Mouse (Mus musculus) CD4-positive, CD25-positive, alpha-beta regulatory T cell, adult 9 weeks (primary cell): ENCODE data around the gene Usf1. TPM values are rescaled to one million over a fixed set of nuclear protein-coding genes. Genes with fewer than 3 reads are reported as not detected.

Source experiments
- polyA plus RNA-seq: library from polyadenylated mRNA; unstranded; fragments of 100-300 nt; shearing (Covaris generic); gene quantifications from one replicate; pipeline ENCODE4 v1.2.1, GENCODE M21; 2017

Gene Usf1
- 102 TPM for polyA plus RNA-seq

GRCm38 (mm10) chr1:171410947-171411484, at the start of gene Usf1:
Usf1 (plus strand) TSS chr1:171411313.

DNA sequence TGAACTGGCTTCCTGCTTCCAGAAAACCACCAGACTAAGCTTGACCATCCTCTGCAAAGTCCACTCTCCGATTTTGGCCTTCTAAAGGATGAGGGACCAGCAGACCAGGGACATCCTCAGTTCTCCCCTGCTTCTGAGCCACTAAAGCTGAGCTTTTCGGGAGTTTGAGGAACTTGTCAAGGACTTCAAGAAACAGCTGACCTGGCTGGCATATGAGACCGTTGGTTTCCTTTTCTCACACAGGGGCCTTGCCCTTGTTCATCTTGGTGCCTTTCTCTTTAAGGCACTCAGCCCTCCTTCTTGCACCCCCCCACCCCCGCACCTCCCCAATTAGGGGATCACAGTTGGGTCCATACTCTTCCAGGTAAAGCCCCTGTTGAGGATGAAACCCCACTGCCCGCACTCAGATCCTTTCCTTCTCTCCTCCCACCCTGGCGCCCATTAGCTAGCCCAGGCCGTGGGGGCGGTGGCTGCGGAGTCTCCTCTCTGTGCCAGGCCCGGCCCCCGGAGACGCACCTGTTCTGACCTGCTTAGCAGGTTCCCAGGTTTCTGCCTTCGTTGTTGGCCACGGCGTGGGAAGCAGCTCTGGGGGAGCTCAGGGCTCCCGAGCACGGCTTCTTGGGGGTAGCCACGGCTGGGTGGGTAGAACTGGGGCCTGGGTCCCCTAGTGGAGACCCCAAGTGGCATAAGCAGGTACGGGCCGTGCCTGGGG, 41.1 kb upstream of the Usf1 start, which contains the start of gene Nectin4:
Nectin4 (plus strand) TSS at position 255 of the 712 bp plus-strand sequence.

GRCm38 (mm10) chr1:171388376-171389102, 22.6 kb upstream of the Usf1 start, which contains the start of gene Arhgap30:
Arhgap30 (plus strand) TSS chr1:171388954.

GRCm38 (mm10) chr1:171418660-171419059, 7.5 kb downstream of the Usf1 start, which contains the start of gene Tstd1:
Tstd1 (plus strand) TSS chr1:171418872.

GRCm38 (mm10) chr1:171437264-171438013, 26.3 kb downstream of the Usf1 start, which contains the start of gene F11r:
F11r (plus strand) TSS chr1:171437535.

Other genes with a start within 250 kb of the Usf1 start
- gene Pcp4l1, start 215.0 kb upstream of the Usf1 start, polyA plus RNA-seq: not detected
- gene Nr1i3, start 197.3 kb upstream of the Usf1 start, polyA plus RNA-seq: 0.61 TPM
- gene Tomm40l, start 188.8 kb upstream of the Usf1 start, polyA plus RNA-seq: 45.0 TPM
- 0.62 TPM for gene Apoa2, start 186.3 kb upstream of the Usf1 start, polyA plus RNA-seq
- 7.1 TPM for gene Fcer1g, start 176.9 kb upstream of the Usf1 start, polyA plus RNA-seq
- gene Adamts4, start 160.9 kb upstream of the Usf1 start, polyA plus RNA-seq: not detected
- 197 TPM for gene Ndufs2, start 159.9 kb upstream of the Usf1 start, polyA plus RNA-seq
- 51.6 TPM for gene B4galt3, start 141.0 kb upstream of the Usf1 start, polyA plus RNA-seq
- 89.0 TPM for gene Ppox, start 130.1 kb upstream of the Usf1 start, polyA plus RNA-seq
- 51.7 TPM for gene Usp21, start 123.3 kb upstream of the Usf1 start, polyA plus RNA-seq
- gene Ufc1, start 116.3 kb upstream of the Usf1 start, polyA plus RNA-seq: 77.9 TPM
- 38.2 TPM for gene Dedd, start 82.2 kb upstream of the Usf1 start, polyA plus RNA-seq
- 56.6 TPM for gene Nit1, start 65.7 kb upstream of the Usf1 start, polyA plus RNA-seq
- gene Pfdn2, start 65.6 kb upstream of the Usf1 start, polyA plus RNA-seq: 123 TPM
- not detected for gene Klhdc9, start 50.5 kb upstream of the Usf1 start, polyA plus RNA-seq
- gene Nectin4, start 41.2 kb upstream of the Usf1 start, polyA plus RNA-seq: not detected
- 258 TPM for gene Arhgap30, start 22.4 kb upstream of the Usf1 start, polyA plus RNA-seq
- gene Tstd1, start 7.6 kb downstream of the Usf1 start, polyA plus RNA-seq: 5.9 TPM
- 0.93 TPM for gene F11r, start 26.2 kb downstream of the Usf1 start, polyA plus RNA-seq
- gene Alyref2, start 92.2 kb downstream of the Usf1 start, polyA plus RNA-seq: 9.7 TPM
- not detected for gene Itln1, start 124.0 kb downstream of the Usf1 start, polyA plus RNA-seq
- 0.69 TPM for gene Cd244a, start 147.9 kb downstream of the Usf1 start, polyA plus RNA-seq
- gene Ly9, start 196.1 kb downstream of the Usf1 start, polyA plus RNA-seq: 162 TPM
- 17.8 TPM for gene Slamf7, start 241.7 kb downstream of the Usf1 start, polyA plus RNA-seq